Mouse (Mus musculus): Measurements from ENCODE around the gene Poldip2. TPM values are rescaled to one million over a fixed set of nuclear protein-coding genes. Genes with fewer than 3 reads are reported as not detected.

Poldip2 gene
- 31.9 TPM for polyA plus RNA-seq (2014; fragmentation: Illumina TruSeq; extraction: RNeasy Lipid Tissue Mini Kit (QIAGEN cat#74804); ENCODE audit: low read depth, low replicate concordance)

DNA sequence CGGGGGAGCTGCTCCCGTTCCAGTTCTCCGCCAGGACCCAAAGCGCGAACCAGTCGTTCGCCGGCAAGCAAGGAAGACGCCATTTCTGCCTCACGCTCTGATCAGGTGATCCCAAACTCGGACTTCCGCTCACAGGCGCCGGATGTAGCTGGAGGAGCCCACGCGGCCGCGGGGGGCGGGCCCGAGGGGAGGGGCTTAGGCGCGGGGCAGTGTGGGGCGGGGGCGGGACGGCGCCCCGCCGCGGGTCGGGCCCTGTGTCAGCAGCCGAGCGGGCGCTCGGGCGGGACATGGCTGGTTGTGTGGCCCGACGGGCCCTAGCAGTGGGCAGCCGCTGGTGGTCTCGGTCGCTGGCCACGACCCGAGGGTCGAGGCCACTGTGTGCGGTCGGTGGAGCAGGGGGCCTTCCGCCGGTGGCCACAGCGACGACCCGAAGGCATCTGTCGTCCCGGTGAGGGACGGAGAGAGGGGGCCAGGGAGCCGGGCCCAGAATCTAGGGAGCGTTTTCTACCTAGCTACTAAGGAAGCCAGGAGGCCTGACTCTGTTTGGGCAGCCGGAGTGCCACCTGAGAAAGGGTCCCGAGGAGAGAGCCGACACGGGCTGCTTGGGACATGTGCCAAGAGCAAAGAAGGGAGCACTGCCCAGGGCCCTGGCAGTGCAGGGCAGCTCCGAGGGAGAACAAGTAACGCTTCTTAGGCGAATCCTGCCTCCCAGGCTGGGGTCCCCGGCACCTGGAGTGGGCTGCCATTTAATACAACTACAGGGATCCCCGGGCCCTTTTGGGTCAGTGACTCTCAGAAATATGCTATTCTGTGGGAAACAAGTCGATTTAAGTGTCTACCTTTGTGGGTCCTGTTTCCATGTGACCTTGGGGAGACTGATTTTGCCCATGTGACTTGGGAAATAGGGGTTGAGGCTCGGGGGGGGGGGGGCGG, at the start of gene Poldip2, which contains the start of gene Tmem199:
TSS of gene Poldip2 (plus strand) at position 169 of the 933 bp plus-strand sequence.
TSS of gene Tmem199 (minus strand) at position 148 of the 933 bp plus-strand sequence.

GRCm38 (mm10) chr11:78465568-78466180, 46.3 kb upstream of the Poldip2 start, which contains the start of gene Slc46a1:
Slc46a1 (plus strand) TSS chr11:78465697.

GRCm38 (mm10) chr11:78497544-78498522, 14.2 kb upstream of the Poldip2 start, which contains the start of gene Sarm1:
Sarm1 (minus strand) TSS chr11:78497754.

GRCm38 (mm10) chr11:78499004-78499403, 13.0 kb upstream of the Poldip2 start, which contains the start of gene Vtn:
Vtn (plus strand) TSS chr11:78499091.

GRCm38 (mm10) chr11:78502909-78503650, 8.9 kb upstream of the Poldip2 start, which contains the start of gene Sebox:
Sebox (plus strand) TSS chr11:78503447.

GRCm38 (mm10) chr11:78536080-78536689, 24.2 kb downstream of the Poldip2 start, which contains the start of the genes Tnfaip1 and Ift20:
Tnfaip1 (minus strand) TSS chr11:78536332.
Ift20 (plus strand) TSS chr11:78536361.

DNA sequence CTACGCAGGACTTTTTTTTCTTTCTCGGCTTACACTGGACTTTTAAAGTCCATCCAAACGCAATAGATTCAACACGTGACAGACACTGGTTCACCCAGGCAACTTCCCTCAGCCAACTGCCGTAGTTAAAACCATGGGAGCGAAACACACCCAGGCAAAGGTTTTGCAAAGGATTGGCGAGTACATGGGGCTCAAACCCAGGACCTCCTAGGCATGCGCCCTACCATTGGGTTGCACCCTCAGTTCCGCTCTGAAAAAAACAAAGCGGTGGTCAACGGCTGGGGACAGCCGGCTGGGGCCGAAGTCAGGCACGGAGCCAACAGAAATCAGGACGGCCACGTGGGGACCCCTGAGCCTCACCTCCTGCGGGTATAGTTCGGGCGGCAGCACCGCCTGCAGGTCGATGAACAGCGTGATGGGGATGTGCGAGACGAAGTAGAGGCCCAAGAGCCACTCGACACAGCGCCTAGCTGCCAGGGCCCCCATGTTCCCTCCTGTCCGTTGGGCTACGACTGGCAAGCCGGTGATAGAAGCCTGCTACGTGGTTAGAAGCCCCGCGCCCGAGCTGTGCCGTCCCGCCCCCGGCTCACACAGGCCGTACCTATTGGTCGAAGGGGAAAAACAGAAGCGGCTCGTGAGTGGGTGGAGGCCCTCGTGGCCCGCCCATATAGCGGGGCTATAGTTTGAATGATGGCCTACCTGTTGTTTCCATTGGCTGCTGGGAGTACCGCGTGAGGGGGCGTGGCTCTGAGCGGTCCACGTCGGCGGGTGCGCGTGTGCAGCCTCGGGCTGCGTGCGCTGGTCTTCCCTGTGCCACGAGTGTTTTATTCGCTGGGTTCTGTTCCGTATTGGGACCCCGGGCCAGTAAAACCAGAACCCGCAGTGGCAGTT, 38.4 kb downstream of the Poldip2 start, which contains the start of gene Tmem97:
TSS of gene Tmem97 (minus strand) at position 610 of the 891 bp plus-strand sequence.

Other genes with a start within 250 kb of the Poldip2 start
- gene BC030499, start 221.4 kb upstream of the Poldip2 start, polyA plus RNA-seq (2014; fragmentation: Illumina TruSeq; extraction: RNeasy Lipid Tissue Mini Kit (QIAGEN cat#74804); ENCODE audit: low read depth, low replicate concordance), result 0.24 TPM
- gene Spag5, start 210.7 kb upstream of the Poldip2 start, polyA plus RNA-seq (2014; fragmentation: Illumina TruSeq; extraction: RNeasy Lipid Tissue Mini Kit (QIAGEN cat#74804); ENCODE audit: low read depth, low replicate concordance), result 0.32 TPM
- 10.4 TPM for gene Aldoc, start 189.2 kb upstream of the Poldip2 start, polyA plus RNA-seq (2014; fragmentation: Illumina TruSeq; extraction: RNeasy Lipid Tissue Mini Kit (QIAGEN cat#74804); ENCODE audit: low read depth, low replicate concordance)
- 1.4 TPM for gene Pigs, start 183.8 kb upstream of the Poldip2 start, polyA plus RNA-seq (2014; fragmentation: Illumina TruSeq; extraction: RNeasy Lipid Tissue Mini Kit (QIAGEN cat#74804); ENCODE audit: low read depth, low replicate concordance)
- 0.58 TPM for gene Unc119, start 168.7 kb upstream of the Poldip2 start, polyA plus RNA-seq (2014; fragmentation: Illumina TruSeq; extraction: RNeasy Lipid Tissue Mini Kit (QIAGEN cat#74804); ENCODE audit: low read depth, low replicate concordance)
- gene Foxn1, start 125.6 kb upstream of the Poldip2 start, polyA plus RNA-seq (2014; fragmentation: Illumina TruSeq; extraction: RNeasy Lipid Tissue Mini Kit (QIAGEN cat#74804); ENCODE audit: low read depth, low replicate concordance), result not detected
- 0.45 TPM for gene Slc13a2, start 90.0 kb upstream of the Poldip2 start, polyA plus RNA-seq (2014; fragmentation: Illumina TruSeq; extraction: RNeasy Lipid Tissue Mini Kit (QIAGEN cat#74804); ENCODE audit: low read depth, low replicate concordance)
- 4.4 TPM for gene Slc46a1, start 46.5 kb upstream of the Poldip2 start, polyA plus RNA-seq (2014; fragmentation: Illumina TruSeq; extraction: RNeasy Lipid Tissue Mini Kit (QIAGEN cat#74804); ENCODE audit: low read depth, low replicate concordance)
- gene Sarm1, start 14.4 kb upstream of the Poldip2 start, polyA plus RNA-seq (2014; fragmentation: Illumina TruSeq; extraction: RNeasy Lipid Tissue Mini Kit (QIAGEN cat#74804); ENCODE audit: low read depth, low replicate concordance), result not detected
- gene Vtn, start 13.1 kb upstream of the Poldip2 start, polyA plus RNA-seq (2014; fragmentation: Illumina TruSeq; extraction: RNeasy Lipid Tissue Mini Kit (QIAGEN cat#74804); ENCODE audit: low read depth, low replicate concordance), result 538 TPM
- gene Sebox, start 8.7 kb upstream of the Poldip2 start, polyA plus RNA-seq (2014; fragmentation: Illumina TruSeq; extraction: RNeasy Lipid Tissue Mini Kit (QIAGEN cat#74804); ENCODE audit: low read depth, low replicate concordance), result not detected
- gene Tmem199, start within 50 bp of the Poldip2 start, polyA plus RNA-seq (2014; fragmentation: Illumina TruSeq; extraction: RNeasy Lipid Tissue Mini Kit (QIAGEN cat#74804); ENCODE audit: low read depth, low replicate concordance), result 12.6 TPM
- 14.4 TPM for gene Tnfaip1, start 24.1 kb downstream of the Poldip2 start, polyA plus RNA-seq (2014; fragmentation: Illumina TruSeq; extraction: RNeasy Lipid Tissue Mini Kit (QIAGEN cat#74804); ENCODE audit: low read depth, low replicate concordance)
- gene Ift20, start 24.2 kb downstream of the Poldip2 start, polyA plus RNA-seq (2014; fragmentation: Illumina TruSeq; extraction: RNeasy Lipid Tissue Mini Kit (QIAGEN cat#74804); ENCODE audit: low read depth, low replicate concordance), result 42.3 TPM
- gene Tmem97, start 38.6 kb downstream of the Poldip2 start, polyA plus RNA-seq (2014; fragmentation: Illumina TruSeq; extraction: RNeasy Lipid Tissue Mini Kit (QIAGEN cat#74804); ENCODE audit: low read depth, low replicate concordance), result 72.8 TPM
- gene Nlk, start 185.2 kb downstream of the Poldip2 start, polyA plus RNA-seq (2014; fragmentation: Illumina TruSeq; extraction: RNeasy Lipid Tissue Mini Kit (QIAGEN cat#74804); ENCODE audit: low read depth, low replicate concordance), result 19.1 TPM
- 3.0 TPM for gene Ccnq, start 239.5 kb downstream of the Poldip2 start, polyA plus RNA-seq (2014; fragmentation: Illumina TruSeq; extraction: RNeasy Lipid Tissue Mini Kit (QIAGEN cat#74804); ENCODE audit: low read depth, low replicate concordance)

Data from liver, adult 10 weeks (tissue).